Mouse (Mus musculus) kidney, postnatal 36 days (tissue): Measurements from ENCODE around the gene Rbm5.

ENCODE experiments used
- DNase-seq, 2 experiments: peaks; one replicate each; pipeline ENCODE4 v3.0.0; 2021 to 2022; ENCODE audit warnings: mixed read lengths in 2 of 2

Gene Rbm5

GRCm38 (mm10) chr9:107699376-107699980 is 71.3 kb downstream of the Rbm5 start:
- peak; percentile 45 to 49 for DNase-seq

GRCm38 (mm10) chr9:107698611-107699190 is 72.1 kb downstream of the Rbm5 start:
- peak; percentile 68 to 76 for DNase-seq

- no peak for DNase-seq
Observed at GRCm38 (mm10) chr9:107697811-107698521, 72.8 kb downstream of the Rbm5 start.

- DNase-seq: peak; percentile 61 to 74
Observed at GRCm38 (mm10) chr9:107696845-107697610, 73.8 kb downstream of the Rbm5 start.

- no peak for DNase-seq
Observed at GRCm38 (mm10) chr9:107696106-107696479, 74.7 kb downstream of the Rbm5 start.

GRCm38 (mm10) chr9:107695441-107696105 is 75.2 kb downstream of the Rbm5 start:
- DNase-seq: peak; percentile 56 to 79

GRCm38 (mm10) chr9:107694627-107695026 is 76.2 kb downstream of the Rbm5 start:
- DNase-seq: peak; percentile 60 to 66

GRCm38 (mm10) chr9:107693433-107693987 is 77.3 kb downstream of the Rbm5 start:
- DNase-seq: no peak

- no peak for DNase-seq
Observed at GRCm38 (mm10) chr9:107692785-107693184, 78.0 kb downstream of the Rbm5 start.

- DNase-seq: no peak
Observed at GRCm38 (mm10) chr9:107690391-107690790, 80.4 kb downstream of the Rbm5 start.
